Mouse (Mus musculus) cerebellum, adult 2 months (tissue): Measurements from ENCODE around the gene Fras1. TPM values are rescaled to one million over a fixed set of nuclear protein-coding genes. Genes with fewer than 3 reads are reported as not detected.

ENCODE experiments used
- DNase-seq, 2 experiments: peaks; one replicate each; pipeline ENCODE4 v3.0.0; 2021
- H3K27ac ChIP-seq: fragments of 200-500 bp; 2 replicates; pipeline ENCODE4 v1.5.1; 2012; ENCODE audit warnings: low read length, control low read depth, inconsistent platforms; ENCODE audit not compliant: insufficient read depth
- H3K27me3 ChIP-seq: fragments of 200-500 bp; 2 replicates; pipeline ENCODE4 v1.6.1; 2012; ENCODE audit warnings: inconsistent platforms, mild to moderate bottlenecking, low read length, moderate library complexity; ENCODE audit not compliant: control insufficient read depth, insufficient read depth
- H3K4me1 ChIP-seq: fragments of 200-500 bp; 2 replicates; pipeline ENCODE4 v1.6.1; 2011; ENCODE audit warnings: low read length; ENCODE audit not compliant: control insufficient read depth, insufficient read depth
- H3K4me3 ChIP-seq: fragments of 200-500 bp; replicated peaks from 2 replicates; pipeline ENCODE3; 2011; ENCODE audit warnings: mild to moderate bottlenecking, low read depth, low read length, control low read depth; ENCODE audit not compliant: insufficient read depth
- CTCF ChIP-seq: fragments of 200-500 bp; IDR thresholded peaks from 2 replicates; pipeline ENCODE4 v1.5.1; 2011; ENCODE audit warnings: low read depth, mild to moderate bottlenecking, control low read depth, low read length, moderate library complexity, borderline replicate concordance; ENCODE audit not compliant: insufficient read depth
- POLR2A ChIP-seq: fragments of 200-500 bp; IDR thresholded peaks from 2 replicates; pipeline ENCODE4 v1.6.1; 2011; ENCODE audit warnings: low read length, control low read depth, borderline replicate concordance; ENCODE audit not compliant: insufficient read depth
- WGBS: fragments of 180-500 bp; shearing (Covaris S2); methylation state at CpG from one replicate; pipeline ENCODE4 v1.1.7; 2018; 5-methylcytosine and 5-hydroxymethylcytosine counted together
- polyA plus RNA-seq: library from polyadenylated mRNA; depleted of rRNA; stranded (reverse); fragments of >200 nt; gene quantifications from 2 replicates; pipeline ENCODE4 v1.2.3, GENCODE M21; 2012

Fras1 gene
- polyA plus RNA-seq, 1 experiment: 1.1 TPM

DNA sequence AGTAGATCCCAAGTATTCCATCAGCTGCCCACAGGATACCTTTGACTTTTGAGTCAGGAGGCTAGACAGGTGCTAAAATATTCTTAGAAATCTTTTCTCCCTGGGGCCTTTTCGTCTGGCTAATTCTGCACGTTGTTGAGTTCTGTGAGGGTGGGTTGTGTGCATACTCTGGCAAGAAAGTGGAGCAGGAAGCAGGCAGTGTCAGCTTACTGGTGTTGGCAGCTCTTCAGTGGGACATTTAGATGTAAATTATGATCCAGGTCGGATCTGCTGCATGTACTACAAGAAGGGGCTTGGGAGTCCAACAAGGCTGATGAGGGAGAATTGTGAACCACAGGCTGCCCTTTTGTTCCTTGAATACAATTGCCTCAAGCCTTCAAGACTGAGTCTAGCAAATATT lies 98.2 kb downstream of the Fras1 start:
- no peak overlapping the region for H3K4me3 ChIP-seq
- no peaks in the 10 kb centered on the region for H3K27me3 ChIP-seq
- no peak overlapping the region for H3K27ac ChIP-seq
- WGBS: 28% methylated on average over 3 of the region's 3 CpGs
- no peaks in the 10 kb centered on the region for H3K4me1 ChIP-seq
- TF ChIP-seq CTCF (no peak), POLR2A (no peak)
- no peak for DNase-seq

GRCm38 (mm10) chr5:96475488-96475887 lies 101.7 kb downstream of the Fras1 start:
- Histone ChIP-seq H3K27me3 (no peaks in the 10 kb centered on the region), H3K4me1 (no peaks in the 10 kb centered on the region), H3K27ac (no peak overlapping the region), H3K4me3 (no peak overlapping the region)
- no peak for DNase-seq
- TF ChIP-seq CTCF: no peak
- TF ChIP-seq POLR2A: no peak
- 54% methylated on average over 3 of the region's 3 CpGs for WGBS

DNA sequence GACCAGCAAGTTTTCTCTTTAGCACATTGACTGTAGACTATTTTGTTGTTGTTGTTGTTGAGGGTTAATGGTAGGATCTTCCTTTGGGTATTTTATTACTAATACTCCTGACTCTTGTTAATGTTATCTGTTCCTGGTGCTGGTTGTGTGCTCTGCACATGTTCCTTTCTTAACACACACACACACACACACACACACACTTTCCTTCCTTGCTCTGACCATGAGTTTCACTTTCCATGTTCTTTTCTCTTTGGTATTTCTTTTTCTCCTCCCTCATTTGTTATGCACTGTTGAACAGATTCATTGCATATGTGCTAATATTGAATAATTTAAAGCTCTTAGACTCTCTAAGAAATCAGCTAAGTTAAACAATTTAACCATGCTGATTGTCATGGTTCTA lies 105.2 kb downstream of the Fras1 start:
- no peak for DNase-seq
- H3K4me1 ChIP-seq: no peaks in the 10 kb centered on the region
- no peak for TF ChIP-seq CTCF
- TF ChIP-seq POLR2A: no peak
- H3K27me3 ChIP-seq: no peaks in the 10 kb centered on the region
- no peak overlapping the region for H3K4me3 ChIP-seq
- no peak overlapping the region for H3K27ac ChIP-seq

- no peaks in the 10 kb centered on the region for H3K4me1 ChIP-seq
- H3K27ac ChIP-seq: no peak overlapping the region
- TF ChIP-seq CTCF (no peak), POLR2A (no peak)
- H3K27me3 ChIP-seq: no peaks in the 10 kb centered on the region
- 94% methylated on average over 2 of the region's 2 CpGs for WGBS
- no peak overlapping the region for H3K4me3 ChIP-seq
- DNase-seq: no peak
These were observed 107.4 kb downstream of the Fras1 start for GRCm38 (mm10) chr5:96481159-96481558.

DNA sequence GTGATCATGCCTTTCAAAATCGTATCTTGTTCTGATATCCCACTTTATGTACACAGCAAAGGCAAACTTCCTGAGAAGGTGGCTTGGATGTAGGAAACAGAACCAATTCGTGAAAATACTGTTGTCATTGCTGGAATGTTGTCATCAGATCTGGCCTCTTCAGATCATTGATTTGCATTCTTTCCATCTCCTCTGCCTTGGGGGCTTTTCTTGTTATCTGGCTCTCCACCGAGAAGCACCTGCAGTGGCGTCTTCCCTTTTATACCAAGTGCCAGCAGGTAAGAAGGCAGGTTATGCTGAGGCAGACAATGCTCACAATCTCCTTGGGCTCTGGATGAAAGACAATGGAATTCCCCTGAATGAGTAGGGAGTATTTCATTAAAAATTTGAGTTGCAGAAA lies 108.3 kb downstream of the Fras1 start:
- TF ChIP-seq CTCF: no peak
- no peak for TF ChIP-seq POLR2A
- Histone ChIP-seq H3K27ac (no peak overlapping the region), H3K4me3 (no peak overlapping the region), H3K4me1 (no peaks in the 10 kb centered on the region), H3K27me3 (no peaks in the 10 kb centered on the region)
- DNase-seq: no peak
- WGBS: 77% methylated on average over 4 of the region's 4 CpGs

- WGBS: 86% methylated on average over 1 of the region's 1 CpGs
- no peaks in the 10 kb centered on the region for H3K27me3 ChIP-seq
- no peak overlapping the region for H3K4me3 ChIP-seq
- no peak overlapping the region for H3K27ac ChIP-seq
- TF ChIP-seq POLR2A (no peak), CTCF (no peak)
- H3K4me1 ChIP-seq: no peaks in the 10 kb centered on the region
- DNase-seq: no peak
These were observed 118.7 kb downstream of the Fras1 start for GRCm38 (mm10) chr5:96492497-96492896.

GRCm38 (mm10) chr5:96494502-96495292 lies 120.9 kb downstream of the Fras1 start:
- H3K27ac ChIP-seq: no peak overlapping the region
- H3K4me1 ChIP-seq: no peaks in the 10 kb centered on the region
- no peak overlapping the region for H3K4me3 ChIP-seq
- WGBS: 91% methylated on average over 7 of the region's 7 CpGs
- no peaks in the 10 kb centered on the region for H3K27me3 ChIP-seq
- no peak for DNase-seq
- TF ChIP-seq POLR2A (no peak), CTCF (no peak)

- Histone ChIP-seq H3K27ac (no peak overlapping the region), H3K4me1 (no peaks in the 10 kb centered on the region), H3K27me3 (no peaks in the 10 kb centered on the region), H3K4me3 (no peak overlapping the region)
- WGBS: 65% methylated on average over 2 of the region's 2 CpGs
- DNase-seq: no peak
- TF ChIP-seq POLR2A (no peak), CTCF (no peak)
These were observed 124.3 kb downstream of the Fras1 start for GRCm38 (mm10) chr5:96498083-96498482.

DNA sequence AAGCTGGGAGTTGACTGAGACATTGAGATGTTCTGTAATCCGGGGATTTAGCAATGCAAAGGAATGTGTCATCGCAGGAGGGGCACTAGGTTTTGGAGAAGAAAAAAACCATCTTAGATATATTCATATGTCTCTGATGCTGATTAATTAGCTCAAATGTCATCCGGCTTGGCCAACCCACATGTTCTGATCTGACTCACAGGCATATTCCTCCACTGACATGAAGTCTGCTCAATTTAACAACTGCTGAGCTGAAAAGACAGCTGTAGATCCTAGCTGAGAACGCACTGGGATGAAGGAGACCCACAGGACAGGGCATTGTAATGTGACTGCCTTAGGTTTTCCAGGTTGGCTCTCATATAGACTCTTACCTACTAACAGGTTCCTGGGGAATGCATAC lies 128.0 kb downstream of the Fras1 start:
- Histone ChIP-seq H3K4me1 (no peaks in the 10 kb centered on the region), H3K27me3 (no peaks in the 10 kb centered on the region), H3K4me3 (no peak overlapping the region), H3K27ac (no peak overlapping the region)
- DNase-seq: no peak
- 71% methylated on average over 4 of the region's 4 CpGs for WGBS
- no peak for TF ChIP-seq CTCF
- no peak for TF ChIP-seq POLR2A
